Mouse (Mus musculus): ENCODE data around the gene Fgf11. TPM values are rescaled to one million over a fixed set of nuclear protein-coding genes. Genes with fewer than 3 reads are reported as not detected.

Fgf11 gene
- total RNA-seq, 4 experiments from 2014 or later, result 2.5 to 5.8 (median 4.0) TPM

DNA sequence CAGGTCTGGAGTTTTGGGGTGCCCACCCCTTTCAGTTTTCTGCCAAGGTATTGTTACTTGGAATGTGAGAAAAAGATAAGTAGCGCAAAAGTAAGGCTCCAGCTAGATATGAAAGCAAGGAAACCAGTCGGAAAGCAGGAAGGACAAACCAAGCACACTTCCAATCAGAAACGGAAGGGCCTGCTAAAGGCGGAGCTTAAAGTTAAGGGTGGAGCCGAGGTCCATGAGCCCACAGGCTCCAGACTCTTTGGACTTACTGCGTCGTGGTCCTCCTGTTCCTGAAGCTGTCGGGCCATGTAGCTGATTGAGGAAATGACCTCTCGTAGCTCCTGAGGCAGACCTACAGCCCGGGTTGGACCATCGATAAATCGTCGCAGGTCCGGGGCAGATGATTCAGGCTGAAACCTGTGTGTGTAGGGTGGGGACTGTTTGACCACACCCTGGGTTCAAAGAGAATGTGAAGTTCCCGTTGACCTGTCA lies 16.8 kb downstream of the Fgf11 start:
- no peak for DNase-seq (ENCODE audit: low spot score in 2 of 2)

DNA sequence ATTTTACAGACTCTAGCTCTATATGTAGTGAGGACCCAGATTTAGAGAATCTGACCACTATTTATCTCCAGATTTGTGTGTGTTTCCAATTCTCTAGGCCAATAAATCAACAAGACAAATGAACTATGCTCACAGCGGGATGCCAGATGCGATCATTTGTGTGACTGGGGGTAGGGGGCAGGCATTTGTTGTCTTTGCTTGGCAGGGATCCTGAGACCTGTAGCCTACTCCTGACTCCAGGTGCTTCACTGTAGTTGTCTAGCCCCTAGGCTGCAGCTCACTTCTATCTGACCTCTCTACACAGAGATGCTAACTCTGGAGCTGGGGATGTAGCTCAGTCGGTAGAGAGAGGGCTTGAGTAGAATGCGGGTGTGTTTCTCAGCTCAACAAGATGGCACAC lies 19.8 kb downstream of the Fgf11 start:
- DNase-seq (ENCODE audit: low spot score in 2 of 2), result no peak

DNA sequence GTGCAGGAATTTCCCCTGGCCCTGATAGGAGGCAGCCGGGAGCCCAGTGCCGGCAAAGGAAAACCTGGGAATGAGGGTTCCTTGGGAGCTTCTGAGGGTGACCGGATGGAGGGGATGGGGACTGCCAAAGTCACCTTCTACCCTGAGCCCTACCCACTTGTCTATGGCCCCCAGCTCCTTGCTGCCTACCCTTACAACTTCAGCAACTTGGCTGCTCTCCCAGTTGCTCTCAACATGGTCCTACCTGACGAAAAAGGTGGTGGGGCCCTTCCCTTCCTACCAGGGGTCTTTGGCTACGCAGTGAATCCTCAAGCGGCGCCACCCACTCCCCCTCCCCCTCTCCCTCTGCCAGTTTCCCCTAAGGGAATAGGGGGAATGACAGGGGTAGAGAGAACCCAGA lies 22.7 kb downstream of the Fgf11 start:
- no peak for DNase-seq (ENCODE audit: low spot score in 2 of 2)

DNA sequence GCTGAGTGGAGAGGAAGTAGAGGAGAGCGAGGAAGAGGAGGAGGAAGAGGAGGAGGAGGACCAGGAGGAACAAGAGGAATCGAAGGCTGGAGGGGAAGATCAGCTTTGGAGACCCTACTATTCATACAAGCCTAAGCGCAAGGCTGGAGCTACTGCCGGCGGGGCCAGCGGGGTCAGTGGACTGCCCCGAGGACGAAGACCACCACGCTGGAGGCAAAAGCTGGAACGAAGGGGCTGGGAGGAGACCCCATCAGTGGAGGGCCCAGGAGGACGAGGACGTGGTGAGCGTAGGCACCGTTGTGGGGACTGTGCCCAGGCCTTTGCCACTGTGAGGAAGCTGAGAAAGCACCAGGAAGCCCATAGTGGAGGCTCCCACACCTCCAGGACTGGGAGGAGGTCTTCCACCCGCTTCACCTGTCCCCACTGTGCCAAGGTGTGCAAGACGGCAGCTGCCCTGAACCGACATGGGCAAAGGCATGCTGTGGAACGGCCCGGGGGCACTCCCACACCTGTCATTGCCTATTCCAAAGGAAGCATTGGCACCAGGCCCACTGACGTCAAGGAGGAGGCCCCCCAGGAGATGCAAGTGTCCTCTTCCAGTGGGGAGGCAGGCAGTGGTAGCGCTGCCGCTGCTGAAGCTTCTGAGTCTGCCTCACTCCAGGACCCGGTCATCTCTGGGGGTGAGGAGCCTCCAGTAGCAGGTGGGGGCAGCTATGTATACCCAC lies 23.2 kb downstream of the Fgf11 start:
- DNase-seq (ENCODE audit: low spot score in 2 of 2), result no peak

DNA sequence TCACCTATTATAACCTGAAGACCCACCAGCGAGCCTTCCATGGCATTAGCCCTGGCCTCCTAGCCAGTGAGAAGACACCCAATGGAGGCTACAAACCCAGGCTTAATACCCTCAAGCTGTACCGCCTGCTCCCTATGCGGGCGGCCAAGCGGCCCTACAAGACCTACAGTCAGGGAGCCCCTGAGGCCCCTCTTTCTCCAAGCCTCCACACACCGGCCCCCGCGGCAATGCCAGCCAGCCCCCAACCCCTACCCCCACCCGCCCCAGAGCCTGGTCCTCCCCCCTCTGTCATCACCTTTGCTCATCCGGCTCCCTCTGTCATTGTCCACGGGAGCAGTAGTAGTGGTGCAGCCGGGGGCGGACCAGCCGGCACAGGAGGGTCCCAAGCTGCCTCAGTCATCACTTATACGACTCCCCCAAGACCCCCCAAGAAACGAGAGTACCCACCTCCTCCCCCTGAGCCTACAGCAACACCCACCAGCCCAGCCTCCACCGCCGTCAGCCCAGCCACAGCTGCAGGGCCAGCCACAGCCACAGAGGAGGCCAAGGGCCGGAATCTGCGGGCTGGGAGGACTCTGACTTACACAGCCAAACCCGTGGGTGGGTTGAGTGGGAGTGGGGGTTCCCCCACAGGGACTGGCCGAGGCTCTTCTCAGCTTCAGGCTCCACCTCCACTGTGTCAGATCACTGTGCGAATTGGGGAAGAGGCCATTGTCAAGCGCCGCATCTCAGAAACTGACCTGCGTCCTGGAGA lies 24.0 kb downstream of the Fgf11 start:
- no peak for DNase-seq (ENCODE audit: low spot score in 2 of 2)

DNA sequence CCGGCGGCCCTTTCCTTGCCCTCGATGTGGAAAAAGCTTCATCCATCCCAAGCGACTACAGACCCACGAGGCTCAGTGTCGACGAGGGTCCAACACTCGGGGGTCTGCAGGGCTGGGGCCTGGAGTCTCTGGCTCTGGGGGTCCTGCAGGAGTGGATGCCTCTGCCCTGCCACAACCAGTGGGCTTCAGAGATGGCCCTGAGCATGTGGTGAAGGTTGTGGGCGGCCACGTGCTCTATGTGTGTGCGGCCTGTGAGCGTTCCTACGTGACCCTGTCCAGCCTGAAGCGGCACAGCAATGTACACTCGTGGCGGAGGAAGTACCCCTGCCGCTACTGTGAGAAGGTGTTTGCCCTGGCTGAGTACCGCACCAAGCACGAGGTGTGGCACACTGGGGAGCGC lies 25.2 kb downstream of the Fgf11 start:
- no peak for DNase-seq (ENCODE audit: low spot score in 2 of 2)

GRCm38 (mm10) chr11:69775716-69776115 lies 25.9 kb downstream of the Fgf11 start:
- no peak for DNase-seq (ENCODE audit: low spot score in 2 of 2)

DNA sequence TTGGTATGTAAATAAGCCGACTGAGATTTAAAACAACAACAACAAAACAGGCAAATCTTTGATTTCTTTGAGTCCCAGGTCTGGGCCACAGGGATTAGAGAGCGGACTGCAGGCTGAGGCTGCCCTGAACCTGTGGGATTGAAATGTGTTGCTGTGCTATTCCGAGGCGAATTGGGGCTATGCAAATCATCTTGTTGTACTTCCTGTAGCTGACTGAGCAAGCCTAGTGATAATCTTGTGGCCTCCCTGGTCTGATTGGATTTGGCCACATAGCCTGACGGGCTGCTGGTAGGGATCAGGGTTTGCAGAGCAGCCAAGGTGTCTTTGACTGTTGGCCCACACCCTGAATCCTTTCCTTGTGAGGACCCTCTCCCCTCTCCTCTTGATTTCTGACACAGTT lies 26.7 kb downstream of the Fgf11 start:
- no peak for DNase-seq (ENCODE audit: low spot score in 2 of 2)

- DNase-seq (ENCODE audit: low spot score in 2 of 2), result no peak
Observed at GRCm38 (mm10) chr11:69767625-69767909, 34.1 kb downstream of the Fgf11 start.

DNA sequence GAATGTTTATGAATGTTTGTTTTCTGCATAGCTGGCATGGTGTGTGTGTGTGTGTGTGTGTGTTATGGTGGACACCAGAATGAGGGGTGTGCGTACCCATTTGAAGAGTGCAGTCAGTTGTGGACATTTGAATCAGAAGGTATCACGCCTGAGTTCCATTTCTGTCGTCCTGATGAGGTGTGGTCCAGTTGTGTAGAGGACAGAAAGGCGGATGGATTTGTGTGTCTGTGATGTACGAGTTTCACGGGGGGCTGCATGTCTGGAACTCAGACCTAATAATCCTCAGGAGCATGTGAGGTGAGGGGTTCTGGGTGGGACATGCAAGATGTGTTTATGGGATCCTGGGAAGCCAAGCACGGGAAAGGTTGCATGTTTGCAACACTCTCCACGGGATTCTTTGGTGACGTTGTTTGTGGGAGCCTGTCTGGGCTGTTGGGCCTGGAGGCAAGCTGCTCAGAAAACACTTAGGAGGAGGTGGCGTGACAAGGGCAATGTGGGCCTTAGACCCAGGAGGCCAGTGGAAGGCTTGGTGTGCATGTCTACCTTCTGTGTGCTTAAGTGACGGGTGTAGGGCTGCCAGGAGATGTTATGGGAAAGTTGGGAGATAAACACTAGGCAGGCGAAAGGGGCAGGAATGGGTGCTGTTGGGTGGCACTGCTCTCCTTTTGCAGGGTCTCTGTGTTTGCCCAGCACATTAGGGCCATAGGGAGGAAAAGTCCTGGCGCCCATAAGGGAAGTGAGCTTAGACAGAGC lies 34.6 kb downstream of the Fgf11 start:
- DNase-seq (ENCODE audit: low spot score in 2 of 2), result no peak

- DNase-seq (ENCODE audit: low spot score in 2 of 2), result peak; percentile 57 to 67
Observed at GRCm38 (mm10) chr11:69766126-69766609, 35.5 kb downstream of the Fgf11 start.

DNA sequence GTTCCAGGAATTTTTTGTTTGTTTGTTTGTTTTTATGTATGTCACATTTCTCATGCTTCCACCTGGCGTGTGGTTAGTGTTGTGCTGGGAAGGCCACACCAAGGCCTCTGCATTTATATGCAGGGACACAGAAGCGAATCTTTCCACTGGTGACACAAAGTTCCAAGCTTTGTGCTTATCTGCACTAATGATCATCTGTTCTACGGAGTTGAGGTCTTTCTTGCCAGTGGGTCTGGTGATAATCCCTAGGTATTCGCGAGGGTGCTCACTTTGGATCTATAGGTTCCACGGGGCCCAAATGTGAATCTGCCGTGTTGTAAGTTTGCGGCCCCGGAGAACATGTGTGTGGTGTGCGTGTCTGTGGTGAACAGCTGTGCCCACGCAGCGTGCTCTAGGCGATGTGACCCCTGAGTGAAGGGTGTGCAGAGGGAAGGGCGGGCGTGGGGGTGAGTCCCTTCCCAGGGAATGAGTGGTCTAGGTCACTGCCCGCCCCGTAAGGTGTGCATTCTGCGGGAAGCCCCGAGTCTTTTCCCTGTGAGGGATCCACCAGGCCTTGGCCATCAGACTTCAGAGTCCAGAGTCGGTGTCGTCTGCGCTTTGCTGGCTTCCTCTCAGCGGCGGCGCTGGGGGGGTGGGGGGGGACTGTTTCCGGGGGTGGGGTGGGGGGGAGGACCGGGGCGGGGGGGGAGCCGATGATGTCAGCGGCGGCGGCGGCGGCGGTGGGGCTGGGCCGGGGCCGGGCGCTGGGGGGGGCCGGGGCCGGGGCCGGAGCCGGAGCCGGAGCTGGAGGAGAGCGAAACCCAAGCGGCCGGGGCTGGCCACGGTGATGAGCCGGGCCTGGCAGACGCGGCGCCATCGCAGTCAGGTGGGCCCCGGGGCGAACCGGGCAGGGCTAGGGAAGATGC lies 36.2 kb downstream of the Fgf11 start, which contains the start of gene Zbtb4:
Zbtb4 (plus strand) TSS at position 692 of the 905 bp plus-strand sequence.
- DNase-seq (ENCODE audit: low spot score in 2 of 2), result peak in 1 of 2 experiments; percentile 32

- DNase-seq (ENCODE audit: low spot score in 2 of 2), result no peak
Observed at GRCm38 (mm10) chr11:69763551-69763950, 38.1 kb downstream of the Fgf11 start.

GRCm38 (mm10) chr11:69761868-69762267 lies 39.8 kb downstream of the Fgf11 start, which contains the start of gene Slc35g3:
Gene Slc35g3 (minus strand): TSS chr11:69761968.
- DNase-seq (ENCODE audit: low spot score in 2 of 2), result no peak

GRCm38 (mm10) chr11:69760901-69761200 lies 40.8 kb downstream of the Fgf11 start:
- DNase-seq (ENCODE audit: low spot score in 2 of 2), result no peak

- DNase-seq (ENCODE audit: low spot score in 2 of 2), result no peak
Observed at GRCm38 (mm10) chr11:69760160-69760900, 41.3 kb downstream of the Fgf11 start.

GRCm38 (mm10) chr11:69758971-69759721 lies 42.5 kb downstream of the Fgf11 start:
- DNase-seq (ENCODE audit: low spot score in 2 of 2), result peak; percentile 77 to 84

DNA sequence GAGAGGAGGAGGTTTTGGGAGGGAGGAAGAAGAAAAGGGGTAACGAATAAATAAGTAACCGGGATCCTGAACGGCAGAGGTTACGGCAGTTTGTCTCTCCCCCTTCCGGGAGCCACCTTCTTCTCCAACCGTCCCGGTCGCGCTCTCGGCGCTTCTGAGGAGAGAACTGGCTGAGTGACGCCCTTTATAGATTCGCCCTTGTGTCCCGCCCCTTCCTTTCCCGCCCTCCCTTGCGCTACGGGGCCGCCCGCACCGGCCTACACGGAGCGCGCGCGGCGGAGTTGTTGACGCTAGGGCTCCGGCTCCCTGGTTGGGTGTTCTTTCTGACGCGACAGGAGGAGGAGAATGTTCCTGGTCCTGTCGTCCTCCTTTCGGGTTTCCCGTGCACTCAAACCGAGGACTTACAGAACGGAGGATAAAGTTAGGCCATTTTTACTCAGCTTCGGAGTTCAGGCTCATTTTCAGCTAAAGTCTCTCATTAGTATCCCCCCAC lies 43.1 kb downstream of the Fgf11 start, which contains the start of gene Polr2a:
Polr2a (minus strand) TSS at position 160 of the 493 bp plus-strand sequence.
- peak; percentile 97 for DNase-seq (ENCODE audit: low spot score in 2 of 2)

DNA sequence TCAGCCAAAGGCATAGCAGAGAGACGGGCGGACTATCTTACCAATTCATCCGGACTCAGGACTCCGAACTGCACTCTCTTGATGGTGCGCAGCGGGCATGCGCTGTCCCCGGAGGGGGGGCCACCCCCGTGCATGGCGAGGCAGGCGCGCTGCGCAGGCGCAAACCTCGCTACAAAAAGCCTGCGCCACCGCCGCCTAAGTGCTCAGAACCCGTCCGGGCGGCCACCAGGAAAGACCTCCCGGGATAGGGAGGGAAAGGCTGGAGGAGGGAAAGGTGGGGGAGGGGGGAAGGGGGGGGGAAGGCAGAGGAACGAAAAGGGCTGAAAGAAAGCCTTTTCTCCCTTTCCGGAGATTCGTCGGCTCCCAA lies 43.6 kb downstream of the Fgf11 start:
- DNase-seq (ENCODE audit: low spot score in 2 of 2), result peak; percentile 97

Measured in gastrocnemius, adult 8-10 months (tissue).